Mouse (Mus musculus): ENCODE data around the gene Cyren.

DNA sequence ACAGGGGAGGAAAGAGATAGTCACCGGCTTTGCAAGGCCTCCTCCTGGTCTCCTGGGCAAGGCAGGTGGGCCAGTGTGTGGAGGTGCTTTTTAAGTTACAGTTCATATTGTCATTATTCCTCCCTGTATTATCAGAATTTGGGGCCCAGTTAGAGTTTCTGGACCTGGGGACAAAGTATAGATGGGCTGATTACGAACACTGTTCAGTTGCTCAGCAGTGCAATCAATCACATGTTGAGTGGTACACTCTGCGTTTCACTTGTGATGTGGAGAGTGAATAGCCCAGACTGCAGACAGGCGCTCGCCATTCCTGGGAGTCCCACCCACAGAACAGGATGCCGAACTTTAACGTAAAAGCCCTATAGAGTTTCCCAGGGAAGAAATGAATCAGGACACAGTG, 6.9 kb upstream of the Cyren start:
- TF ChIP-seq HCFC1 (IDR thresholded peaks at IDR 0.05; ENCODE audit: borderline replicate concordance, insufficient read depth, low read length) (no peak), ZNF384 (IDR thresholded peaks at IDR 0.05; ENCODE audit: low read depth, low read length) (no peak)

All from ES-E14 (cell line).